Mouse (Mus musculus): ENCODE measurements around the gene Ptpn5.

The Ptpn5 gene

DNA sequence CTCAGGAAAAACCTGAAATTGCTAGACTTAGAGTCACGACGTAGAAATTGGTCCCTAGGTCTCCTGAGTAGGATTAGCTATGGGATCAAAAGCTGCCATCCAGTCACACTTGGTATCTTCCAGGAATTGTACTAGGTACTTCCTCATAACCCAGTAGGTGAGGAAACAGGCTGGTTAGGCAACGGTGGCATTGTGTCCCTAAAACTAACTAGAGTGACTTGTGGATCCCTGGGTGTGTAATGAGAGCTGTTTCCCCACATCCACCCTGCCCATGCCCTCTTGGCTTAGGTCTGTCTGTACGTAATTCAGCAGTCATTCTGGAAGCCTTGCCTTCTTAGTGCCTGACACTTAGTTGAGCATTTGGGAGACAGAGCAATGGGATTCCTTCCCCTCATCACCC, 77.2 kb downstream of the Ptpn5 start:
- DNase-seq (ENCODE audit: low spot score), result no peak

DNA sequence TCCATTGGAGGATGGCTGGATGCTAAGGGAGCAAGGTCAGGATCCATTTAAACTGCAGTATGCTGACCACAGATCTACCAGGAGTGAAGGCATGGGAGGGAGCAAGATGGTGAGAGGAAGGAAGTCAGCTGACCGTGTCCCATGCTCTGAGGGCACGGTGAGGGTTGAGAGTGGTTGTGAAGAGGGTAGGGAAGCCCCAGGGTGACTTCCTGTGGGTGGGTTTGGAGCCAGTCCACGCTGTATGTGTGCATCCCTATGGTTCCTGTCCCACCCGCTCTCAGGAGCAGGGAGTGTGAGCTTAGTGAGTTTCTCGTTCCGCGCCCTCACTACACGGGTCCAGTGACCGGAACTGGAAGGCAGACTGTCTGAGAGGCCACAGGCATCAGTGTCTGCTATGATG, 77.7 kb downstream of the Ptpn5 start:
- DNase-seq (ENCODE audit: low spot score), result peak; percentile 58

DNA sequence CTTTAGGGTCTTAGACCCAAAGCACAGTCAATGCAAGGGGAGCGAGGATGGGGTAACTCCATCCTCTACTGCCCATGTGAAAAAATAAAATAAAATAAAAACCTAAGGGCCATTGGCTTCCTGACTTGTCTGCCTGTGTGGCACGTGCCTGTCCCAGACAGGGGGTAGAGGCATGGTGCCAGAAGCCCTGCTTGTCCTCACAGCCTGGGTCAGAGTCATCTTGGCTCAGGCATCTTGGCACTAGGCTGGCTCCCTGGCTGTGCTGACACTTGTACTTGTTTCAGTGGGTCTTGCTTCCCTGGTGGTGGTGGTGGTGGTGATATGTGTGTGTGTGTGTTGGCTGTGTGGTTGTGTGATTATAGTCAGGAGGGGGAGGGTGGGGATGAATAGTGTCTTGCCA, 78.8 kb downstream of the Ptpn5 start:
- no peak for DNase-seq (ENCODE audit: low spot score)

GRCm38 (mm10) chr7:47053287-47053686, 80.2 kb downstream of the Ptpn5 start:
- DNase-seq (ENCODE audit: low spot score), result no peak

DNA sequence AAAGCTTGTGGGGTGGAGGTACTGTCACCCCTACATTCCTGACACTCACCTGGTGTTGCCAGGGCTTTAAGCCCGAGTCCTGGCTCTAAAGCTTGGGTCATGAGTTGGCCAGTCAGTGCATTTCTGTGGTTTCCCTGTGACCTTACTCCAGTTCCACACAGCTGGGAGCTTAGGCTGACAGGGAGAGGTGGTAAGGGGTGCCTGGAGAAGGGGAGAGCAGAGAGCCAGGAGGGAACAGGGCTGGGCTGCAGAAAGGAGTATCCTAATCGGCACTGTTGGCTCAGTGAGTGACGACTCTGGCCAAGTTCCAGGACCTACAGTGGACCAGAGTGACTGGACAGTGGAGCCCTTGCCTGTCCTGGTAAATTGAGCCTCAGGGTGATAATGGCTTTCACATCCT, 81.2 kb downstream of the Ptpn5 start:
- peak; percentile 52 for DNase-seq (ENCODE audit: low spot score)

GRCm38 (mm10) chr7:47051404-47052151, 81.9 kb downstream of the Ptpn5 start:
- DNase-seq (ENCODE audit: low spot score), result peak; percentile 75

- peak; percentile 78 for DNase-seq (ENCODE audit: low spot score)
These were observed 82.7 kb downstream of the Ptpn5 start for GRCm38 (mm10) chr7:47050766-47051165.

DNA sequence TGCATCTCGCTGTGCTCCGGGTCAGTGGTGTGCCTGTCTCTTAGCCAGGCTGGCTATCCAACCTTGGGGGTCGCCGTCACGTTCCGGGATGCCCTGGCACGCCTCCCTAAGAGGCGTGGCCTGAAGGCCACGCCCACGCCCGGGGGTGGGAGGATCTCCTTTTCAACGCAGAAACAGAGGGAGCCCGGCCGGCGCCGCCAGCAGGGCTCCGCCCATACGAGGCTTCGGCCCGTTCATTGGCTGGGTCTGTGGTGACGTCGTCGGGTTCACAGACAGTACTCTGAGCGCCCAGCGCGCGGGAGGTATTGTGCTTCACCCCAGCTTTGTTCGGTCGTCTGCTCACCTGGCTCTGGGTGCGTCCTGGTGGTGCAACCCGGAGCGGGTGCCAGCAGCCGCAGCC, 83.1 kb downstream of the Ptpn5 start, which contains the start of gene Tmem86a:
Gene Tmem86a (plus strand): TSS at position 236 of the 400 bp plus-strand sequence.
- DNase-seq (ENCODE audit: low spot score), result peak; percentile 97

DNA sequence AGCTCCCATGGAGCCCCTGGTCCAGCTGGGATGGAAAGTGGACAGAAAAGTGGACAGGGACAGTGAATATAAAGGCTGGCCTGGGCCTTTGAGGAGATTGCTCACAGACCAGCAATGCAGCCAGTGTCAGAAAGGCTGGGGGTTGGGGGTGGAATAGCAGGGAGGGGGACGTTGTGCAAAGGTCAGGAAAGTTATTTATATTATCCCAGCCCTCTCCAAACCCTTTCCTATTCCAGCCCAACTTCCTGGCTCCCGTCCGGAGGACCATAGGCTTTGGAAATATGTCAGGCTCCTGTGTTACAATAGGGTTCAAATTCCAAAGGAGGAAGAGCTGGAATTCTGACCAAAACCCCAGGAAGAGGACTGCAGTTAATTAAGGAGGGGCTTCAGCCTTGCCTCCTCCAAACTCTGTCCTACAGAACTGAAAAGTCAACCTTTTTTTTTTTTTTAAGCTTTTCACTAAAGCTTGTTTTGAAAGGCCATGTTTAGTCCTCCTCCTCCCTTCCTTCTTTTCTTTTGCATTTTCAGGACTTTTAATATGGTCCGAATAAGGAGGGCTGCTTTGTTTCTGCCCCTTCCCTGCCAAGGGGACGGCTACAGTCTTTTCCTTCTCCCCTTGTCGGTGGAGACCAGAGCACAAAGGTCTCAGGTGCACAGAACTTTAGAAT, 90.5 kb downstream of the Ptpn5 start:
- DNase-seq (ENCODE audit: low spot score), result no peak

- DNase-seq (ENCODE audit: low spot score), result no peak
These were observed 91.4 kb downstream of the Ptpn5 start for GRCm38 (mm10) chr7:47042121-47042520.

DNA sequence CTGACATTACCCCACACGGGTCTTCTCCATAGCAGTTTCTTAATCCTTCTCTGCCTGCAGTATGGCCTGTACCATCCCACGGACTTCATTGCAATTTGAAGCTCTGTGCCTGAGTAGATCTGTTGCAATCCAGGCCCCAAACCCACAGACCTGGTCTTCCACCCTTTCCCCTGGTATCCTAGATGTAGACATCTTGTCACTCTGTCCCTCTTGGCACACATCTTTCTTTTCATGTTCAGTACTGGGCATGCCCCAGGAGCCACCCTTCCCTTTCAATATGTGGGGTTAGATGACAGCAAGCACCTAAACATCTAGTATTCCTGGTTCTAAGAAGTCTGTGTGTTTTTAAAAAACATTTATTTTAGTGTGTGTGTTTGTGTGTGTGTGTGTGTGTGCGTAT, 91.8 kb downstream of the Ptpn5 start:
- no peak for DNase-seq (ENCODE audit: low spot score)

- DNase-seq (ENCODE audit: low spot score), result no peak
These were observed 98.1 kb downstream of the Ptpn5 start for GRCm38 (mm10) chr7:47035426-47035825.

DNA sequence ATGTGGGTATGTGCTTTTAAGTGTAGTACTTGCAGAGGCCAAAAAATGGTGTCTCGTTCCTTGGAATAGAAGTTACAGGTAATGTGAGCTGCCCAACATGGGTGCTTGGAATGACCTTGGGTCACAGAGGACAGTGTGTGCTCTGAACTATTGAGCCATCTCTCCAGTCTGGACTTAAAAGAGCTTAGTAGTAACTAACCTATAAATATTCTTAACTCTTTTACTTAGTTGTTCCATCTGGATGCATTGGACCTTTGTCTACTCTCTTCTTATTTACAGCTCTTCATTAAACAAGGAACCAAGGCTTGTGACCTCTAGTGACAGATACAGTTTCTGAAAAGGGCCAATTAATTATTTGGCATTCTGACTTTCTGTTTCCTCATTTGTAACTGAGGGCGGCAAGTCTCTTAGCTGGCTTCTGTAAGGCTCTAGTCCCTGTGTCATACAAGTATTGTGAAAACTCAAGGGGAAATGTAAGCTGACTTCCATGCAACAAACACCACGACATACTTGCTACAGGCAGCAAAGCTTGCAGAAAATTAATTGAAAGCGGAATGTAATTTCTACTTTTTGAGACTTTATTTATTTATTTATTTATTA, 98.6 kb downstream of the Ptpn5 start:
- DNase-seq (ENCODE audit: low spot score), result no peak

DNA sequence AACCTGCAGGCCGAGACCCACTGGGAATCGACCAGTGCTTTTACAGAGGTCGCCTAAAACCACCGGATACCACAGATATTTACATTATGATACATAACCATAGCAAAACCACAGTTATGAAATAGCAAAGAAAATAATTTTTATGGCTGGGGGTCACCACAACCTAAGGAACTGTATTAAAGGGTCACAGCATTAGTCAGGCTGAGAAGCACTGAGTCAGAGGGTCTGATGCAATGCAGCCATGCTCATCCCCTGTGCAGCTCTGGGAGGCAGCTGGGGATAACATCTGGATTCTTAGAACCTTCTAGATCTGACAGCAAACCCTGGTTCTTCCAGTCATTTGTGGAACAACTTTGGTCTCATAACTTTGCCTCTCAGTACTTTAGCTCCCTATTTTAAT, 102.1 kb downstream of the Ptpn5 start:
- DNase-seq (ENCODE audit: low spot score), result no peak

DNA sequence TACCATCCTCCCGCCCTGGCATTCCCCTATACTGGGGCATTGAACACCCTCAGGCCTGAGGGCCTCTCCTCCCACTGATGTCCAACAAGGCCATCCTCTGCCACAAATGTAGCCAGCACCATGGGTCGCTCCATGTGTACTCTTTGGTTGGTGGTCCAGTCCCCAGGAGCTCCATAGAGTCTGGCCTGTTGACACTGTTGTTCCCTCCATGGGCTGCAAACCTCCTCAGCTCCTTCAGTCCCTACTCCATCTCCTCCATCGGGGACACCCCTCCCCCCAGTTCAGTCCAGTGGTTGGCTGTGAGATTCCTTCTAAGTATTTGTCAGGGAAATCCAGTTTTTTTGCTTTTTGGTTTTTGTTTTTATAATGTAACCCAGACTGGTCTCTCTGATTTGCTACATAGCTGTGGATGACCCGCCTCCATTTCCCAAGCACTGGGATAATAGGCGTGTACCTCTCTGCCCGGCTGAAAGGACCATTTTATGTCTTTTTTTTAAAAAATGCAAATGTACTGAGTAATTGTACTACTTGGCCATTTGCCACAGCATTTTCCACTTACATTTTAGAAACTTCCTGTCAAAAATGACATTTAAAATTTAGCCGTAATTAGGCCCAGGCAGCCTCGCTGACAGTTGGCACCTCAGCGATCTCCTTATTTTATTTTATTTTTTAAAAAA, 102.8 kb downstream of the Ptpn5 start:
- DNase-seq (ENCODE audit: low spot score), result no peak

Data from layer of hippocampus, adult 11-12 months (tissue).